Mouse (Mus musculus): ENCODE data around the gene Adra2b.

DNA sequence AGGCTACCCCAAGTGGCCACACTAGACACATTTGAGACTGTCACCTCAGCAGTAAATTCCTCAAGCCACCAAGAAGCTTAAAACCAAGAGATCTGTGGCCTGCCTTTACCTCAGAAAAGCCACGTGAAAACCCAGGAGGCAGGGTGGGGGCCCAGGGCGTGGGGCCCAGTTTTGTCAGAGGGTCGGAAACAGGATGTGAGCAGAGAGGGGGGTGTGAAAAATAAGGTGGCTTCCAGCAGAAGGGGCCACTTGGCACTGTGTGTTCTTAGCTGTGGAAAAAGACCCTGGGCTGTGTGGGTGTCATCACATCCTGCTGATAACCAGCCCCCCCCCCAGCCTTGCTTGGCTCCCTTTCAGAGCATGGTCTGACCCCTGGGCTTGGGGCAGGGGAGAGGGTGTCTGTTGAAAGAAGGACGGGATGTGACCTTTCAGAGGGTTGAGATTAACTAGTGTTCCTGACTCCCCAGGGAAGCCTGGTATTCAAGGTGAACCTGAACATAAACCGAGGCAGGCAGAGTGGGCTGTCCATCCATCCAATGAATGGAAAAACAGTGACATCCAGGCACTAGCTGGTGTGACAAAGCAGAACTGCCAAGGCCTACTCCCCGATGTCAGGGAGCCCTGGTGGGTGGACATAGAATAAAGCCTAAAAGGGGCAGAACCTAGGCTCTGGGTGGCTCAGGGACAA is 48.4 kb upstream of the Adra2b start:
- TF ChIP-seq CTCF (IDR thresholded peaks at IDR 0.05) (no peak), EP300 (IDR thresholded peaks at IDR 0.05; ENCODE audit: insufficient read depth, low read depth, low read length) (no peak), POLR2A (IDR thresholded peaks at IDR 0.05; ENCODE audit: insufficient read depth, low read depth, low read length) (no peak)

Measured in heart, adult 2 months (tissue).